Mouse (Mus musculus): ENCODE results near the gene Gm9857. TPM values are rescaled to one million over a fixed set of nuclear protein-coding genes. Genes with fewer than 3 reads are reported as not detected.

The Gm9857 gene
- polyA plus RNA-seq, 2 experiments from 2014 or later, result not detected

DNA sequence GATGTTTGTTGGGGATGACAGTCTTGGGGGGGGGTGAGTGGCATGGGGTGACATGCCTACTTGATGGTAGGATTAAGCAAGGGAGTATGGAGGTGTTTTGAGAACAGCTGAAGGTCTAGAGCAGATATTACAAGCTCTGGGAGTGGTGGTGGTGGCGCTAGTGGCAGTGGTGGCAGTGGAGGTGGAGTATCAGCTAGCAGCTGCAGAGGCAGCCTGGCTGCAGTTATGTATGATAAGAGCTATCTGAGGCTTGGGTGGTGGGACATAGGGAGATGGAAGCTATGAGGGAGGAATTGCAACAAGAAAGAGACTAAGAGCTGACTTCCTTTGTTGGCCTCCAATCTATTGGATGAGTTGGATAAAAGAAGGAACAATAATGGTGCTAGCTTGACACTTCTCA lies 18.4 kb downstream of the Gm9857 start:
- ATAC-seq, result no peak

DNA sequence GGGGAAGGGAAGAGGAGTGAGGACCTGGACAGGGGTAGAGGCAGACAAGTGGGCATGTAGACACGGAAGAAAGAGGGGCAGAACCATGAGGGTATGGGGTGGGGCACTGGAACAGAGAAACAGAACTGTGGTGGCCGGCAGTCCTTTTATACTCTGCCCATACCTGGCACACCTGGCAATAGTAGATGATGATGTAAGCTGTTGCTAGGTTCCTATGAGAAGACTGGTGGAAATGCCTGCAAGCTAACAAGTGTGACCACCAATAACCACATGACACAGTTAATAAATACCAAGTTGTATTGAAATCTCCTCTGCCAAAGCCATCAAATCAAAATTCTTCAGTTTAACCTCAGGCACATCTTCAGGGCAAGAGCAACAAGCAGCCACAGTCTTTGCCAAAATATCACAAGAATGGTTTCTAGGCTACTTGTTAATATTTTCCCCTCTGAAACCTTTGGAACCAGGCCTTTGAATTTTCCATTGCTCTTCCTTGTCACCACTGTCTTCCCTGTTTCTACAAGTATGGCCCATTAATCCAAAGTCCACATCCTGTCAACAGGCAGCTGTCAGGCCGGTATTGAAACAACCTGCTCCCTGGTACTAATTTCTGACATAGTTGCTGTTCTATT lies 19.7 kb downstream of the Gm9857 start:
- no peak for ATAC-seq

DNA sequence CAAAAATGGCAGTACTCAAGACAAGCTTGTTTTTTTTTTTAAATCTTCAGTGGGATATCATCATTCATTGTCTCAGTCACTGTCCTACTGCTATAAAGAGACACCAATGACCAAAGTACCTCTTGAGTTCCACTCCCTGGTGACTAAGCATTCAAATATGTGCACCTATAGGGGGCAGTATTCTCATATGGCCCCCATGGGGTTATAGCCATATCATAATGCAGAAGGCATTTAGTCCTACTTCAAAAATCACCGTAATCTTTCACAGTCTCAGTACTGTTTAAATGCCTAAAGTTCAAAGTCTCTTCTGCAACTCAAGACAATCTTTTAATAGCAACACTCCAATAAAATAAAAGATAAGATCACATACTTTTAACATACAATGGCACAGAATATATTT lies 21.4 kb downstream of the Gm9857 start:
- no peak for ATAC-seq

DNA sequence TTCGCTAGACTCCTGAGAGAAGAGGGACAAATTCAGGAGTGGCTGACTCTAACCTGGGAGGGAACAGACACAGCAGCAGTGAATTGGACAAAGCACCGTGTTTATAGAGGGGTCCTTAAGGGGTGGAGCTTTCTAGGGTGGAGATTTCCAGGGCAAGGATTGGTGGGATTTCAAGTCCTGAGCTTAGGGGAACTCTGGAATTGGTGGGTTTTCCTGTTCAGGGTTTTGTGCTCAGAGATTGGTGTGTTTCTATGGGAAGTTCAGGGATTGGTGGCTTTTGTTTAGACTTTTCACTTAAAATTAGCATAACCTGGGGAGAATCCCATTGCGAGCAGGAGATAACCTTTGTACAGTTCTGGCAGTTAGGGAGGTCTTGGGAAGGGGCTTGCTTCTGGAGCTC lies 22.3 kb downstream of the Gm9857 start:
- ATAC-seq, result no peak

DNA sequence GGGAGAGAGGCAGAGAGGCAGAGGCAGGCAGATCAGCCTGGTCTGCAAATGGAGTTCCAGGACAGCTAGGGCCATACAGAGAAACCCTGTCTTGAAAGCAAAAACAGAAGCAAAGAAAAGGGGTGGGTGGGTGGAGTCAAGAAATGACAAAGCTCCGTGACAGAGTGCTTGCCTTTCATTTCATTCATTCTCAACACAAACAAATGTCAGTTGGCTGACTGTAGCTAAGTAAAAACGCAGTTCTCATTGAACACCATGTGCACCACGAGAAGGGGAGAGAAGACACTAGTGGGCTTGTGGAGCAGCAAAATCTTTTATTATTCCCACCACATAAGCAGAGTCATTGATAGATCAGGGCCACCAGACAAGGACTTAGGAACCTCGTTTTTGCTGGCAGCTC lies 23.4 kb downstream of the Gm9857 start:
- ATAC-seq, result no peak

DNA sequence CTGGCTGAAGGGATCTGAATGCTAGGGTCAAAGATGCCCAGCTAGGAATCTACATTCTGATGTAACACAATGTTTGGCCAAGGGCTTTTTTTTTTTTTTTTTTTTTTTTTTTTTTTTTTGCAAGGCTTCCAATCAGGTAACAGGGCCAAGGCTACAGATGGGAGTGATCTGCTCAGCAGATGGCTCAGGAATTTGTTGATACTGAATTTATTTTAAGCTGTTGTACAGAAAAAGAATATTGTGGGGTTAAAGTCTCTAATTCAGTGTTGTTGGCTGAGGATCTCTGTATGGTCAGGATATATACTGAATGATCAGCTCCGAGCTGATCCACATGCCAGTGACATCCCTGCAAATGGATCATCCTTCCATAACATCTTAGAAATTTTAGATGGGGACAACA lies 24.2 kb downstream of the Gm9857 start:
- no peak for ATAC-seq

DNA sequence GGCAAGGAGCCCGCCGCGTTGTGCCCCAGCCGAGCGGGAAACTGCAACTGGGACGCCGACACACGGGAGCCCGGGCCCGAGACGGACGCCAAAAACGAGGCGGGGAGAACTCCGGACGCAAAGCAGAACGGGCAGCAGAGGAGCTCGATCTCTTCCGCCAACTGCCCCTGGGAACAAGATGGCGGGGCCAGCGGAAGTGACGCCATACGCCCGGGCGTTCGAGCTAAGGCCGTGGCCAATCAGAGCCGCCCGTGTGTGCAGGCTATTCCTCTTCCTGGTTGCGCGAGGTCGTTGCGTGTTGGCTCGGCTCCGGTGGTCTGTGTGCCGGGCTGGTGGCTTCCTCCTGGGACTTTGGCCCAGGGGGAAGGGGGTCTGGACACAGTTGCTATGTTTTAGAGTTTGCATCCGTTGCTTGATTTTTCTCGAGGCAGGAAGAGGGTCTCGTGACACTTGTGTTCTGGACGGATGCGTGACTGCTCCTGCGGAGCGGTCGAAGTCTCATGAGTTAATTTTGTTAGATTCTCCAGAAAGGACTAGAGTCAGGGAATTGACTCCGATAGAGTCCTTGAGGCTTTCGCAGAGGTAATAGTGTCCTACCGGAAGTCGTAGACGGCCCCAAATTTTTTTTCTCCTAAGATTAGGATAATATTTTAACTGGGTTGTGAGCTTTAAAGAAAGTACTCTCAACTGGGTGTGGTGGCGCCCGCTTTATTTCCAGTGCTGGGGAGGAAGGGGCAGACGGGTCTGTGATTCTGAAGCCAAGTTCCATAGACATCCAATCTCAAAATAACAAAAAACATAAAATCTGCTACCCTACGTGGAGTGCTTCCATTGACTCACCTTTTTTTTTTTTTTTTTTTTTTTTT lies 28.5 kb downstream of the Gm9857 start, which contains the start of gene Prpf38b:
Gene Prpf38b (minus strand): TSS at position 180 of the 866 bp plus-strand sequence.
- ATAC-seq, result peak; percentile 83

DNA sequence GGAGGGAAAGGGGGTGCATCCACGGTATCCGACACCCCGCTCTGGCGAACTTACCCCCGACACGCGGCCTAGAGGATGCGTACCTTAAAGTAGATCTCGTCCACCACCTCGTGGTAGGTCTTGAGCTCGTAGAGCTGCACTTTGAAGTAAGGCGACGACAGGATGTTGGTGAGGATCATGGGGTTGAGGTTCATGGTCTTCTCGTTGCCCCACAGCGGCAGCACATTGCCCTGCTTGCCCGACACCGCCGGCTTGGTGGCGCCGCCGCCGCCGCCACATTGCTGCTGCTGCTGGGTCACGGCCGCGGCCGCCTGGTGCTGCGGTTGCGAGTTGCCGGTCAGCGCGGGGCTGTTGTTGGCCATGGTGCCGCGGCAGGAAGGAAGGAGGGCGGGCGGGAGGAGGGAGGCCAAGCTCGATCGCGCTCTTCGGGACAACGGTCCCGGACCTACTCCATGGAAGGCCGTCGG lies 29.1 kb downstream of the Gm9857 start:
- ATAC-seq, result peak; percentile 86

DNA sequence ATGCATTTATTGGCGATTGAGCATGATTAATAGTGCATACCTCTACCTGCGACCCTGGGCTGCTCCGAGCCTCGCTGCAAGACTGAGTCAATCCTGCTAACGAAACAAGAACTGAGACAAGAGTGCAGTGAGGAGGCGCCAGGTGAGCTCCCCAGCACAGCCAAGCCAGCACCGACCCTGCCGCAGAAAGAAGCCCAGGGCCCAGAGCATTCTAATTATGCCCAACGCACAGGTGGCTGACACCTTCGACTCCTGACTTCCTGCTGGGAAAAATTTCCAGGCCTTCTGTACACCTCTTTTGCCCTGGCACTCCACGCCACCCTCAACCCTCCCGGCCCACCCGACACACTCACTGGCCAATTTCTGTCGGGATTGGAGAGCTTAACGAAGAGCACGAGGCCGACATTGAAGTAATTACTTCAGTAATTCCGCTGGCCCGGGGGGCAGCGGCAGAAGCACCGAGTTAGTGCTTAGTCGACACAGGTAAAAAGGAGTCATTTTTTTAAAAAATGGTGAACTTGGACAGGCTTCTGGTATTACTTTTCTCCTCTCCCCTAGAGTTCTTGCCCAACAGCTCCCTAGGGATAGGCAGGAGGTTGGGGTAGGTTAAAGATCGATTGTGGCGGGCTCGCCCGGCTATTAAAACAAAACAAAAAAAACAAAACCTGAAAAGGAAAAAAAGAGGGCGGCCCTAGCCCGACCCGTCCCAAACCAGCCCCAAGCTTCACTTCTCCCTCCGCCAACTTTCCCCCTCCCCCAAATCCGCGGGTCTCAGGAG lies 29.8 kb downstream of the Gm9857 start:
- ATAC-seq, result no peak

DNA sequence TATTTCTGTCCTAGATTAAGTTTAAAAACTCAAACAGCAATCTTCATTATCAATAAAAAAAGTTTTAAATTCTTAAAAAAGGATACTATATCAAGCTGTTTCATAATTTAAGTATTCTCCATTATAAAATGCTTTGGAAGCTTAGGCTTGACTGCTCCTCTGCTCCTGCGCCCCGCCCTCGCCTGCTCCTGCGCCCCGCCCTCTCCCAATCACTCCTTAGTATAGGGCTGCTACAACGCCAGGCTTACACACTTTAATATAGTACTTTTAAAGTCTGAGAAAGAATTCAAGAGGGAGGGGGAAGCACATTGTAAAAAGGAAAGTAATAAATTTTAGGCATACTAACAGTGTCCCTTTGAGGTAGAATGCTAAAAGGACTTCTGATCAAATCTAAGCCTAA lies 37.3 kb downstream of the Gm9857 start:
- ATAC-seq, result no peak

DNA sequence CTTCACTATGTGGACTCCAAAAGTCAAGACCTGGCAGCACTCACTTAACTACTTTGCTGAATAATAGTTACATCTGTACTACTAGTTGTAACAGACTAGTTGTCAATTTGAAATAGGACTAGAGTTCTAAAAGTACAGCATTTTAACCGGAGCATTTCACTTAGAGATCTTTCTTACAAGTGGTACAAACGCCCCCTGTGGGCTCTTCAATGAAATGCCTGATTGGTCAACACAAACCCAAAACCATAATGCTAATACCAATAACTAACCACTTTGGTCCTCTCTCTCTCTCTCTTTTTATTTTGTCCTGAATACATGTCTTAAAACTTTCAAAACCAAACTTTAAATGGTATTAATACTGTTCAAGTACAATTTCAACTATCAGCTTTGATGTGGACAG lies 38.2 kb downstream of the Gm9857 start:
- no peak for ATAC-seq

DNA sequence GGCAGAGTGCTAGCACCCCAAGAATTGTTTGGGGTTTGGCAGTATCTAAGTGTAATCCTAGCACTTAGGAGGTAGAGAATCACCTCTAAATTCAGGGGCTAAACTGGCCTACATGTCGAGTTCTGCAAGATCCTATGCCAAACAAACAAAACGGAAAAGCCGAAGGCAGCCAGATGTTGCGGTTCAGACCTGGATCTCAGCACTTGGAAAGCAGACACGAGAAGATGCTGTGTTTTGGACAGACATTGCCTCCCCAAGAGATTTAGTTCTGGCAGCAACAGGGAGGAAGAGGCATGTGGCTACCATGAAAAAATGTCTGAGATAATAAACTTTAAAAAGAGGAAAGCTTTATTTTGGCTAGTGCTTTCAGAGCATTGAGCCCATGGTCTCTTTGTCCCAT lies 39.6 kb downstream of the Gm9857 start:
- no peak for ATAC-seq

DNA sequence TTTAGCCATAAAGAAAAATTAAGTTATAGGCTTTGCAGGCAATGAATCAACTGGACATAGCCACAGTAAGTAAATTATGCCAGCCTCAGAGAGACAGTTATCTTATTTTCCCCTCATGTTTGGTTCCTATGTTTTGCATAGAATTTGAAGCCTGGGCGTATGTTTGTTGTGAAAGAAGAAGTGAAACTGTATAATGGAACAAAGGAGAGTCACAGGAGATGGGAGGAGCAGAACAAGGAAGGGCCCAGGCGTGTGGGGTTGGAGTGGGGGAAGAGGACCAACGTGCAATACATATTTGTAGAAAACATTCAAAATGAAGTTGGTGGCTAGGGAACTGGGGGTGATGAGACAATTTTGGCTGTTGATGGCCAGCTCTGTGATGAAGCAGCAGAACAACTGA lies 40.1 kb downstream of the Gm9857 start:
- no peak for ATAC-seq

DNA sequence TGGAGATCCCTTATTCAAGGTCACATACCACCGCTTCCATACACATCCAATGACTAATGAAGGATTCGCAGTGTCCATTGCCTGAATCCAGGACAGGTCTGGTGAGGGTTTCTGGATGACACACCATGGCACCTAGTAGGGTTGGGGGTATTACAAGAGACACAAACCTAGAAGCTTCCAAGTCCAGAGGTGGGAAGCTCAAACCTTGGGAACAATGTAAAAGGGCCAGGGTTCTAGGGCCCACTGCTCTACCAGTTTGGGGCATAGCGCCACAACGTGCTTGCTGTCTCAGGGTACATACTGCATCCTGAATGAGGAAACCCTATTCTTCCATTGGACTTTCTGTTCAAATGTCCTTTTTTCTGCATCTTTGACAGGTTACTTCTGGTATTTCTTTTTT lies 41.6 kb downstream of the Gm9857 start:
- ATAC-seq, result no peak

DNA sequence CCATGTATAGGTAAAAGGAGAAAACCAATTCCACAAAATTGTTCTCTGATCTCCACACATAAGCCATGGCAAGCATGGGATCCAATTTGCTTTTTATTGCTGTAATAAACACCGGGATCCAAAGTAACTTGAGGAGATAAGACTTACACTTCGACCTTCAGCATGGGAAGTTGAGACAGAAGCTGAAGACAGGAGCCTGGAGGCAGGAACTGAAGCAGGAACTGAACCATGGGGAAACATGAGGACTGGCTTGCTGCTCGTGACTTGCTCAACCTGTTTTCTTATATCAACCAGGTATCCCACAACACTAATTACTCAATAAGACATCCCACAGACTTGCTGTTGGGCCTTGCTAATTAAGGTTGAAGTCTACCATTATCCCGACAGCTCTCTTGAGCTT lies 47.3 kb downstream of the Gm9857 start:
- no peak for ATAC-seq

DNA sequence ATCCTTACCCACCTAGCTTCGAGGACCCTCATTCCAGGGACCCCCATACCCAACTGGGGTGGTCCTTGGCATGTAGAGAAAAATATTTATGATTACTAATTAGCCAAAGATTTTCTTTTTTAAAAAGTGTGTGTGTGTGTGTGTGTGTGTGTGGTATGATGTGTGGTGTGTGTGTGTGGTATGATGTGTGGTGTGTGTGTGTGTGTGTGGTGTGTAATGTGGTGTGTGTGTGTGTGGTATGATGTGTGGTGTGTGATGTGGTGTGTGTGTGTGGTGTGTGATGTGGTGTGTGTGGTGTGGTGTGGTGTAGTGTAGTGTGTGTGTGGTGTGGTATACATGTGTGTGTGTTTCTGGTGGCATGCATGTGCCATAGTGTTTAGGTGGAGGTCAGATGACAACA lies 48.2 kb downstream of the Gm9857 start:
- ATAC-seq, result no peak

Other genes with a start within 250 kb of the Gm9857 start
- 1 to 10 TPM; 4.3 to 5.5 TPM for gene Gpsm2, start 218.1 kb downstream of the Gm9857 start, polyA plus RNA-seq (2017; shearing (Covaris generic))
- gene Aknad1, start 200.8 kb downstream of the Gm9857 start, polyA plus RNA-seq (2017; shearing (Covaris generic)), result not detected
- gene Stxbp3, start 99.9 kb downstream of the Gm9857 start, polyA plus RNA-seq (2017; shearing (Covaris generic)), result 10 to 100 TPM; 58.1 to 69.1 TPM
- gene Fndc7, start 50.4 kb downstream of the Gm9857 start, polyA plus RNA-seq (2017; shearing (Covaris generic)), result under 1 TPM; 0.11 to 0.21 TPM
- gene Prpf38b, start 28.7 kb downstream of the Gm9857 start, polyA plus RNA-seq (2017; shearing (Covaris generic)), result 100 to 1,000 TPM; 109 to 118 TPM
- gene Henmt1, start 572 bp downstream of the Gm9857 start, polyA plus RNA-seq (2017; shearing (Covaris generic)), result under 1 TPM; 0.24 to 0.90 TPM
- 1 to 10 TPM; 3.2 to 4.4 TPM for gene Fam102b, start 87.2 kb upstream of the Gm9857 start, polyA plus RNA-seq (2017; shearing (Covaris generic))
- gene Slc25a54, start 140.0 kb upstream of the Gm9857 start, polyA plus RNA-seq (2017; shearing (Covaris generic)), result not detected
- gene Slc25a24, start 182.7 kb upstream of the Gm9857 start, polyA plus RNA-seq (2017; shearing (Covaris generic)), result 10 to 100 TPM; 20.4 to 26.7 TPM